In the genomic region with DNA sequence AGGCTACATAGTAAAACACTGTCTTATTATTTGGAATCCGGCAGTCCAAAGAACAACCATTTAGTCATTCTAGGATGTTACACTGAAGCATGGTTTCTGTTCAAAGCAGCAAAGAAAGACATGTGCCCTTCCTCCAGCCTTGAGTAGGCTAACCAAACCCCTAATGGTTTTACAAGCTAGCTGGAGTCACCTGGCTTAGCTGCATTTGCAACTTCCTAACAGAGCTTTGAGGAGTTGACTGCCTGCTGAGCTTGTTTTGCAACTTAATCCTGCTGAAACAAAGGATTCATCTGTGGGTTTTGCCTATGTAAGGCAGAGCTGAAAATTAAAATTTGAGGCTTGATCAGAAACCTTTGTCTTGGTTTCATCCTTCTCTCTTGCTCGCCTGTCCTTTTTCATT, we compare ENCODE assay signal across 41 mouse cellular contexts. TPM values are rescaled to one million over a fixed set of nuclear protein-coding genes. Genes with fewer than 3 reads are reported as not detected.
"Had no signal": no experiment of that assay in that cellular context is flagged by ENCODE, and none has a peak within 500 bp of the region (broad histone marks: within the 10 kb centered on the region; RNA-seq: fewer than 3 reads in every experiment).

No protein-coding gene starts in this region.

- DNase-seq: gastrocnemius, postnatal 10 days; gastrocnemius, postnatal 25 days; heart, adult 18-20 months; heart, postnatal 10 days; heart, postnatal 4 days; kidney, adult 11 months; kidney, adult 2 months; kidney, adult 9 months; kidney, postnatal 14 days; kidney, postnatal 36 days; layer of hippocampus, adult 9-11 months; layer of hippocampus, postnatal 36 days; left cerebral cortex, postnatal 4 days had no signal

- H3K9ac ChIP-seq: heart, embryonic 12.5 days; hindbrain, embryonic 12.5 days; hindbrain, embryonic 14.5 days; kidney, embryonic 15.5 days; limb, embryonic 13.5 days; limb, embryonic 15.5 days; liver, embryonic 12.5 days; liver, embryonic 14.5 days had no signal

- H3K4me1 ChIP-seq: heart, embryonic 10.5 days; heart, embryonic 12.5 days; hindbrain, embryonic 10.5 days; hindbrain, embryonic 12.5 days; kidney, embryonic 15.5 days; limb, embryonic 13.5 days; limb, embryonic 15.5 days; liver, embryonic 12.5 days had no signal

- H3K9me3 ChIP-seq: kidney, embryonic 15.5 days; limb, embryonic 13.5 days; limb, embryonic 15.5 days had no signal

- H3K27me3 ChIP-seq: heart, embryonic 12.5 days; hindbrain, embryonic 12.5 days; kidney, embryonic 15.5 days; limb, embryonic 13.5 days; limb, embryonic 15.5 days; liver, embryonic 12.5 days had no signal

- H3K4me3 ChIP-seq: heart, embryonic 10.5 days; heart, embryonic 12.5 days; hindbrain, embryonic 10.5 days; hindbrain, embryonic 12.5 days; kidney, embryonic 15.5 days; limb, embryonic 13.5 days; limb, embryonic 15.5 days; liver, embryonic 12.5 days had no signal

- H3K36me3 ChIP-seq: heart, embryonic 10.5 days; heart, embryonic 12.5 days; hindbrain, embryonic 10.5 days; hindbrain, embryonic 12.5 days; kidney, embryonic 15.5 days; limb, embryonic 13.5 days; limb, embryonic 15.5 days; liver, embryonic 12.5 days had no signal

- H3K27ac ChIP-seq: heart, embryonic 10.5 days; hindbrain, embryonic 10.5 days; hindbrain, embryonic 12.5 days; hindbrain, embryonic 14.5 days; hindbrain, postnatal 0 days; kidney, embryonic 15.5 days; kidney, postnatal 0 days; limb, embryonic 13.5 days; limb, embryonic 15.5 days; liver, embryonic 12.5 days; liver, embryonic 14.5 days had no signal

RNA-seq across cellular contexts. Expression of gene 4932415D10Rik, which starts 59.1 kb away (rescaled TPM):
- total RNA-seq: gastrocnemius, adult 18-20 months; gastrocnemius, postnatal 10 days; gastrocnemius, postnatal 25 days; gastrocnemius, postnatal 4 days; granulocyte monocyte progenitor cell, adult 5-6 weeks; heart, adult 18-20 months; heart, adult 8-10 months; heart, postnatal 10 days; heart, postnatal 25 days; heart, postnatal 4 days; hindbrain, postnatal 0 days; layer of hippocampus, adult 18-20 months; layer of hippocampus, postnatal 36 days; left cerebral cortex, adult 18-20 months; left cerebral cortex, postnatal 10 days; left cerebral cortex, postnatal 25 days; liver, adult 2 months had no signal
- polyA plus RNA-seq: heart, embryonic 12.5 days; heart, embryonic 14.5 days; heart, embryonic 16.5 days; hindbrain, embryonic 10.5 days; hindbrain, embryonic 12.5 days; hindbrain, embryonic 14.5 days; hindbrain, postnatal 0 days; intestine, embryonic 14.5 days; intestine, embryonic 16.5 days; kidney, adult 2 months; kidney, embryonic 15.5 days; kidney, postnatal 0 days; large intestine, adult 2 months; limb, embryonic 11.5 days; limb, embryonic 13.5 days; limb, embryonic 15.5 days; liver, adult 2 months; liver, embryonic 12.5 days; liver, embryonic 14.5 days had no signal
